Comparison of ENCODE assay signal across 16 mouse cellular contexts in the genomic region with DNA sequence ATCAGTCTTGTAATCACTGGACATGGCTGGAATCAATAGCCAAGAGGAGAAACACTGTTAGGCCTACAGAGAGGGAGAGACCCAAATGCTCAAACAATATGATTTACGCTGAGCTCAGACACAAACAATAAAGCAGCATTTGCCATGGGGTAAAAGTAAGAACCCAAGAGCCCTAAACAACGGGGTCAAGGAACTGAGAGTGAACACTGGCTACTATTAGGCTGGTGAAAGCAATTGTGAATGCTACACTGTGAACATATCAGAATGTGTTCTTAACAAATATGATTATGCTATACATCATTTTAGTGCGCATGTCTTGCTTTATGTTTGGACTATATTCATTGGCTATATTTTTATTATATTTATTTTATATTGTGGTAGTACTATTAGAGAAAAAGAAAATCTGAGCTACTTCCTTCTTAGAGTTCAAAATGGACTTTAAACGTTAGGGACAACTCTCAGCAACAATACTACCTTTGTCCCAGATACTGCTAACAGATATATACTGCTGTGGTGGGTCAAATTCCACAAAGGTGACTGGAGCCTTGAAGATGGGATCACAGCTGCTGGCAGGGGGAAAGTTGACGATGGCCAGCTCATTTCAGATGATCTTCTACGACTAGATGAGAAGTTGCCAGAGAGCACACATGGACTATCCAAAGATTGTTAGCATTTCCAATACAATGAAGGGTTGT. TPM values are rescaled to one million over a fixed set of nuclear protein-coding genes. Genes with fewer than 3 reads are reported as not detected.
"Had no signal": no experiment of that assay in that cellular context is flagged by ENCODE, and none has a peak within 500 bp of the region (broad histone marks: within the 10 kb centered on the region; RNA-seq: fewer than 3 reads in every experiment).

No protein-coding gene starts in this region.

- H3K4me1 ChIP-seq: kidney, embryonic 15.5 days; limb, embryonic 10.5 days; limb, embryonic 13.5 days; liver, embryonic 12.5 days; liver, embryonic 15.5 days; lung, embryonic 15.5 days; megakaryocyte, embryonic 14.5 days; midbrain, embryonic 10.5 days; neural tube, embryonic 13.5 days had no signal

- H3K36me3 ChIP-seq: kidney, embryonic 15.5 days; limb, embryonic 10.5 days; limb, embryonic 13.5 days; liver, embryonic 12.5 days; liver, embryonic 15.5 days; lung, embryonic 15.5 days; midbrain, embryonic 10.5 days; neural tube, embryonic 13.5 days had no signal

- H3K27ac ChIP-seq: kidney, embryonic 15.5 days; layer of hippocampus, adult 2 months; limb, embryonic 10.5 days; limb, embryonic 13.5 days; liver, embryonic 12.5 days; liver, embryonic 15.5 days; lung, embryonic 15.5 days; midbrain, embryonic 10.5 days; neural tube, embryonic 13.5 days had no signal

- H3K4me3 ChIP-seq: kidney, embryonic 15.5 days; layer of hippocampus, adult 2 months; limb, embryonic 10.5 days; limb, embryonic 13.5 days; liver, embryonic 12.5 days; liver, embryonic 15.5 days; lung, embryonic 15.5 days; megakaryocyte, embryonic 14.5 days; midbrain, embryonic 10.5 days; myocyte; neural tube, embryonic 13.5 days had no signal

- ATAC-seq: liver, embryonic 12.5 days had no signal

- H3K4me2 ChIP-seq: kidney, embryonic 15.5 days; limb, embryonic 13.5 days; liver, embryonic 12.5 days; liver, embryonic 15.5 days; lung, embryonic 15.5 days; neural tube, embryonic 13.5 days had no signal

- H3K9ac ChIP-seq: kidney, embryonic 15.5 days; limb, embryonic 13.5 days; liver, embryonic 12.5 days; liver, embryonic 15.5 days; lung, embryonic 15.5 days; neural tube, embryonic 13.5 days had no signal

- H3K9me3 ChIP-seq: kidney, embryonic 15.5 days; limb, embryonic 10.5 days; limb, embryonic 13.5 days; liver, embryonic 12.5 days; liver, embryonic 15.5 days; lung, embryonic 15.5 days; megakaryocyte, embryonic 14.5 days; midbrain, embryonic 10.5 days; neural tube, embryonic 13.5 days had no signal

- H3K27me3 ChIP-seq: kidney, embryonic 15.5 days; limb, embryonic 13.5 days; liver, embryonic 12.5 days; liver, embryonic 15.5 days; lung, embryonic 15.5 days; neural tube, embryonic 13.5 days had no signal

RNA-seq across cellular contexts. Expression of a gene that starts 21.9 kb away (rescaled TPM):
- total RNA-seq: layer of hippocampus, adult 2 months; layer of hippocampus, postnatal 25 days; left cerebral cortex, postnatal 25 days; monocyte, adult 5-6 weeks; neutrophil, adult 5-6 weeks had no signal
- polyA plus RNA-seq: limb, embryonic 10.5 days; liver, embryonic 12.5 days; lung, embryonic 15.5 days; midbrain, embryonic 10.5 days; myocyte; spleen, adult 2 months had no signal
